Mouse (Mus musculus): ENCODE results near the gene Enpp1. TPM values are rescaled to one million over a fixed set of nuclear protein-coding genes. Genes with fewer than 3 reads are reported as not detected.

Gene Enpp1
- polyA plus RNA-seq, 1 experiment from 2014 or later: 3.9 TPM

DNA sequence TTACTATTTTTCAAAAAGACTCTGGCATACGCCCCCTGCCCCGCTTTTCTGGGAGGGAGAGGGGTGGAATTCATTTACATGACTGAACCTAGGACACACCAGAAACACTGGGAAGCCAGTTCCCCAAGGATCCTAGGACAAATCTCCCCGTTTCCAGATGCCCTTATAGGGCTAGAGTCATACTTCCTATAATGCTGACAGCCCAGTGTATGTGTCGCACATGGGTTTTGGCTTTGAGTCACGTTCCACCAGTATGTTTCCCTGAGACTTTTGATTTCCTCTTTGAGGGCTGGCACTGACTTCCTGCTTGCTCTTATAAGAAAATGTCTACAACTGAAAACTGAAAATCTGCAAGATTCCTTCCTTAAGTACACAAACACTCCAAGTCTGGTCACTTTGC, 120.2 kb downstream of the Enpp1 start:
- Histone ChIP-seq H3K4me1 (peaks cover 36% of the 10 kb centered on the region), H3K4me3 (replicated peaks) (no peak overlapping the region), H3K27ac (0 out of 2 replicates have a peak overlapping the region, but pooled peaks have one; percentile 48), H3K36me3 (no peaks in the 10 kb centered on the region), H3K9ac (no peak overlapping the region), H3K4me2 (no peak overlapping the region), H3K27me3 (no peaks in the 10 kb centered on the region), H3K9me3 (replicated peaks) (no peaks in the 10 kb centered on the region)
- WGBS: 75% methylated on average over 5 of the region's 5 CpGs
- no peak for ATAC-seq (replicated peaks; ENCODE audit: low FRiP score)

DNA sequence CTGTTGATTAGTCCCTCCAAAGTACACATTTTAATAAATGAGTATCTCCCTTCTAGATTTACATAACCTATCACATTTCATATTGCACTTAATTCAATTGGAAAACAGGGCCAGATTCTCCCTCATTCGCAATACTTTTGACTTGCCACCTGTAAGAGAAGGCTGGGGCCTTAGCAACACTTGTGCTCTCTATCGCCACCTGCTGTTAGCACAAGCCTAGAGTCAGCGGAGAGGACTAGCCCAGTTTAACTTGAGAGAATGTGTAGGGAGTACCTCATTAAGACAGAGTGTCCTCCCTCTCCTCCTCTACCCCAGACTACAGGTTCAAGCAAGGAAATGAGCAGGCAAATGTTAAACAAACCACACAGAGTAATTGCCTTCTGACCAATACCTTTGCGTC, 120.8 kb downstream of the Enpp1 start:
- H3K4me1 ChIP-seq: peaks cover 30% of the 10 kb centered on the region
- no peak overlapping the region for H3K4me2 ChIP-seq
- 28% methylated on average over 4 of the region's 4 CpGs for WGBS
- no peaks in the 10 kb centered on the region for H3K27me3 ChIP-seq
- H3K9ac ChIP-seq: no peak overlapping the region
- no peaks in the 10 kb centered on the region for H3K36me3 ChIP-seq
- 0 out of 2 replicates have a peak overlapping the region, but pooled peaks have one; percentile 48 for H3K27ac ChIP-seq
- no peak overlapping the region for H3K4me3 ChIP-seq (replicated peaks)
- H3K9me3 ChIP-seq (replicated peaks): no peaks in the 10 kb centered on the region
- no peak for ATAC-seq (replicated peaks; ENCODE audit: low FRiP score)

DNA sequence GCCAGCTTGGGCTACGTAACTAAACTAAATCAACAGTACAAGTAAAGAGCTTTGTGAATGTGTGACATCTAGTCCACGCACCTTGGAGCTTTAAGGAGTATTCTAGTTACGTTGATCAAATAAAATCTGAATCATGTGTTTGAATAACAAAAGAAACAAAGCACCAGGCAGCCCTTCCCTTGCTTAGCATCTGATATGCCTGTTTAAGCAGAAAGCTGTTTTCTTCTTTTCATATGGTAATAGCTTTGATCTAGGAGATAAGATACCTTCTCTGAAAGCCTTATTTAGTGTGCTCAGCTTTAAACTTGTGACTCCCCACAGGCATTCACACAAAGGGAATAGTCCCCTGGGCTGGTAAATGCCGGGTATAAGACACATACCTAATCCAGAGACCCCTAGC, 121.4 kb downstream of the Enpp1 start:
- no peak overlapping the region for H3K9ac ChIP-seq

DNA sequence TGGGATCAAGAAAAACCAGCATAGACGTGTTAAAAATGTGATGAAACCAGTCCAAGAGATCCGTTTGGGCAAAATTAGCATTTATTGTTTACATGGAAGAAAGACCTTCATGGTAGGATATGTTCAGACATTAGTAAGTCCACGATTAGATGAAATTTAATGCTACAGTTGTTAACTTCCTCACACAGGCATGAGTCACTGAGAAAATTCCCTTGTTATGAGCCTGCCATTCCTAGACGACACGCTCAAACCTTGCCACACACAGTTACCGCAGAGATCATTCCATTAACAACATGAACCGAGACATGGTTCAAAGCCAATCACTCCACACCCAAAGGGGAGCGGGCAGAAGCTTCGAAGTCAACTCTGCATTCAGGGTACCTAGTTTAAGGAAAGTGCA, 122.7 kb downstream of the Enpp1 start:
- H3K27ac ChIP-seq: no peak overlapping the region
- H3K9me3 ChIP-seq (replicated peaks): no peaks in the 10 kb centered on the region
- no peak overlapping the region for H3K4me2 ChIP-seq
- peaks cover 22% of the 10 kb centered on the region for H3K4me1 ChIP-seq
- no peaks in the 10 kb centered on the region for H3K27me3 ChIP-seq
- 90% methylated on average over 9 of the region's 9 CpGs for WGBS
- H3K9ac ChIP-seq: no peak overlapping the region
- no peak for ATAC-seq (replicated peaks; ENCODE audit: low FRiP score)
- H3K4me3 ChIP-seq (replicated peaks): no peak overlapping the region
- H3K36me3 ChIP-seq: no peaks in the 10 kb centered on the region

More for the DNA sequence above, 121.4 kb downstream of the Enpp1 start:
- H3K27me3 ChIP-seq: no peaks in the 10 kb centered on the region
- no peaks in the 10 kb centered on the region for H3K9me3 ChIP-seq (replicated peaks)
- H3K4me3 ChIP-seq (replicated peaks): no peak overlapping the region
- ATAC-seq (replicated peaks; ENCODE audit: low FRiP score): no peak
- WGBS: 72% methylated on average over 4 of the region's 4 CpGs
- H3K27ac ChIP-seq: no peak overlapping the region
- H3K36me3 ChIP-seq: no peaks in the 10 kb centered on the region
- peaks cover 27% of the 10 kb centered on the region for H3K4me1 ChIP-seq
- H3K4me2 ChIP-seq: no peak overlapping the region

DNA sequence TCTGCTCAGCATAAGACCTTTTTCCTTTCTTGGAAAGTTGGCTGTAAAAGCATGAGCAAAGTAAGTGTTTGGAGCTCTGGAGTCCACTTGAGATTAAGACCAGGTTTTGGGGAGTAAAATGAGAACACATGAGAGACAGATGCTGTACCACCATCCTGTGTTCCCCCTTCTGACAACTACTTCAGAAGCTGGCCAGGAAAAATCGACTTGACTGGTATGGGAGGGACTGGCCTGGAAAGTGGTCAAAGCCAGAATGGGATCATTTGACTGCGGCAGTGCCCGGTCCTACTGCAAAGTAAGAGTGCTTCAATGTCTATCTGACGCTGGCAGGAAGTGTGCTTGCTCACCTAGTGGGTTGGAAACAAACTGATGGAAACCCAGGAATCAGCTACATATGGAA, 123.1 kb downstream of the Enpp1 start:
- Histone ChIP-seq H3K4me1 (peaks cover 20% of the 10 kb centered on the region), H3K4me2 (no peak overlapping the region), H3K9ac (no peak overlapping the region), H3K27ac (no peak overlapping the region), H3K36me3 (no peaks in the 10 kb centered on the region), H3K9me3 (replicated peaks) (no peaks in the 10 kb centered on the region), H3K27me3 (no peaks in the 10 kb centered on the region), H3K4me3 (replicated peaks) (no peak overlapping the region)
- WGBS: 87% methylated on average over 4 of the region's 4 CpGs
- ATAC-seq (replicated peaks; ENCODE audit: low FRiP score): no peak

Other genes with a start within 250 kb of the Enpp1 start
- 8.7 and 10.0 TPM in 2 replicates for gene Ccn2, start 116.7 kb downstream of the Enpp1 start, polyA plus RNA-seq (2015; fragmentation: Nextera tagmentation; extraction: Ambion mirVana)
- 3.7 and 6.4 TPM in 2 replicates for gene Enpp3, start 130.7 kb upstream of the Enpp1 start, polyA plus RNA-seq (2015; fragmentation: Nextera tagmentation; extraction: Ambion mirVana)
- gene Med23, start 157.8 kb upstream of the Enpp1 start, polyA plus RNA-seq (2015; fragmentation: Nextera tagmentation; extraction: Ambion mirVana): 22.3 and 23.3 TPM in 2 replicates
- gene Arg1, start 215.3 kb upstream of the Enpp1 start, polyA plus RNA-seq (2015; fragmentation: Nextera tagmentation; extraction: Ambion mirVana): 2.4 and 3.5 TPM in 2 replicates